Mouse (Mus musculus) c-Kit-positive CD71-negative TER-119-negative erythroid progenitor cells, embryonic 14.5 days (primary cell): ENCODE measurements at regions not wholly inside any gene's neighbourhood (a gene's known extent, or its start where the extent isn't known, plus 50 kb on each side); places are given as distances from the start of the nearest gene placed in this dataset.

Source experiments
- DNase-seq: peaks from one replicate; pipeline ENCODE4 v3.0.0-alpha.2; 2013; ENCODE audit warnings: low read depth

GRCm38 (mm10) chr5:132649771-132650170 is 106.6 kb upstream of the Auts2 start:
- DNase-seq, result no peak

GRCm38 (mm10) chr5:132648751-132649150 is 105.6 kb upstream of the Auts2 start:
- no peak for DNase-seq

- no peak for DNase-seq
These were observed 101.6 kb upstream of the Auts2 start for GRCm38 (mm10) chr5:132644646-132645172.

- no peak for DNase-seq
These were observed 100.1 kb upstream of the Auts2 start for GRCm38 (mm10) chr5:132643270-132643669.

GRCm38 (mm10) chr5:132633198-132633884 is 90.2 kb upstream of the Auts2 start:
- no peak for DNase-seq

GRCm38 (mm10) chr5:132621751-132622150 is 78.6 kb upstream of the Auts2 start:
- no peak for DNase-seq

- no peak for DNase-seq
These were observed 74.1 kb upstream of the Auts2 start for GRCm38 (mm10) chr5:132617241-132617640.

GRCm38 (mm10) chr5:132609251-132609650 is 66.1 kb upstream of the Auts2 start:
- DNase-seq, result no peak

GRCm38 (mm10) chr5:132606216-132606615 is 63.1 kb upstream of the Auts2 start:
- no peak for DNase-seq

GRCm38 (mm10) chr5:132594796-132595195 is 51.7 kb upstream of the Auts2 start:
- DNase-seq, result no peak
